Mouse (Mus musculus): Measurements from ENCODE around the gene Gm37240.

DNA sequence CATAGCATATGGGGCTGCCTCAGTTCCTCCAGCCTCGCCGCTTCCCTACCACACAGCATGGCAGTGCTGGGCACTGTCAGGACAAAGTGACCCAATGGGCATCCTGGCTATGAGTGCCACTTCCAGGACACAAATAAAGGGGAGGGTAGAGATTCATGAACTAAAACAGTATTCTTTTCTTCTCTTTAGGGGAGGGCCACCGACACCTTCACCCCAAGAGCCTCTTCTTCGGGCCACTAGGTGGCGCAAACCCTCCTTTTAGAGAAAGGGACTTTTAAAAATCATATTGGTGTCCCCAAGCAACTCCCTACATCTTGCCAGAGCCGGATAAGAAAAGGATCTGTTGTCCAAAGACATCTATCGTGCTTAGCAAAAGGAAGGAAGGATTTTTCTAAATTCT, 179.9 kb downstream of the Gm37240 start:
- TF ChIP-seq EP300 (IDR thresholded peaks at IDR 0.05; ENCODE audit: insufficient read depth, low read depth, low read length) (no peak), POLR2A (IDR thresholded peaks at IDR 0.05; ENCODE audit: insufficient read depth, low read length) (no peak)

Measured in ES-Bruce4 (cell line).